Mouse (Mus musculus): ENCODE data around the gene Pisd. TPM values are rescaled to one million over a fixed set of nuclear protein-coding genes. Genes with fewer than 3 reads are reported as not detected.

The Pisd gene
- polyA plus RNA-seq, 1 experiment = 39.8 TPM

GRCm38 (mm10) chr5:32784726-32785125 is 720 bp downstream of the Pisd start:
- H3K4me1 ChIP-seq (replicated peaks; ENCODE audit: control insufficient read depth, insufficient read depth, low read length) = peaks cover 5% of the 10 kb centered on the region; the same call in 1 of the 2 replicates
- no peak for TF ChIP-seq POLR2A (IDR thresholded peaks at IDR 0.05; ENCODE audit: control insufficient read depth, extremely low read depth, insufficient read depth, low read length, poor library complexity)
- TF ChIP-seq CTCF (IDR thresholded peaks at IDR 0.05; ENCODE audit: borderline replicate concordance, control insufficient read depth, extremely low read depth, insufficient read depth, low read length, poor library complexity) = no peak
- no peaks in the 10 kb centered on the region for H3K27me3 ChIP-seq (ENCODE audit: control insufficient read depth, insufficient read depth, low read length)
- 17% methylated on average over 5 of the region's 5 CpGs for WGBS
- H3K27ac ChIP-seq (ENCODE audit: control insufficient read depth, insufficient read depth, low read length) = no peak overlapping the region
- H3K4me3 ChIP-seq (ENCODE audit: control insufficient read depth, insufficient read depth, low read length) = peak overlapping the region; percentile 91; the same call in 1 of the 2 replicates
- no peak for DNase-seq
- no peaks in the 10 kb centered on the region for H3K36me3 ChIP-seq (ENCODE audit: control insufficient read depth, insufficient read depth, low read length)

GRCm38 (mm10) chr5:32781596-32781995 is 3.9 kb downstream of the Pisd start:
- DNase-seq = no peak
- Histone ChIP-seq H3K4me3 (ENCODE audit: control insufficient read depth, insufficient read depth, low read length) (no peak overlapping the region), H3K27ac (ENCODE audit: control insufficient read depth, insufficient read depth, low read length) (no peak overlapping the region), H3K36me3 (ENCODE audit: control insufficient read depth, insufficient read depth, low read length) (no peaks in the 10 kb centered on the region), H3K4me1 (replicated peaks; ENCODE audit: control insufficient read depth, insufficient read depth, low read length) (peaks cover 5% of the 10 kb centered on the region; the same call in 1 of the 2 replicates), H3K27me3 (ENCODE audit: control insufficient read depth, insufficient read depth, low read length) (no peaks in the 10 kb centered on the region)
- 97% methylated on average over 5 of the region's 5 CpGs for WGBS
- no peak for TF ChIP-seq POLR2A (IDR thresholded peaks at IDR 0.05; ENCODE audit: control insufficient read depth, extremely low read depth, insufficient read depth, low read length, poor library complexity)
- TF ChIP-seq CTCF (IDR thresholded peaks at IDR 0.05; ENCODE audit: borderline replicate concordance, control insufficient read depth, extremely low read depth, insufficient read depth, low read length, poor library complexity) = no peak

DNA sequence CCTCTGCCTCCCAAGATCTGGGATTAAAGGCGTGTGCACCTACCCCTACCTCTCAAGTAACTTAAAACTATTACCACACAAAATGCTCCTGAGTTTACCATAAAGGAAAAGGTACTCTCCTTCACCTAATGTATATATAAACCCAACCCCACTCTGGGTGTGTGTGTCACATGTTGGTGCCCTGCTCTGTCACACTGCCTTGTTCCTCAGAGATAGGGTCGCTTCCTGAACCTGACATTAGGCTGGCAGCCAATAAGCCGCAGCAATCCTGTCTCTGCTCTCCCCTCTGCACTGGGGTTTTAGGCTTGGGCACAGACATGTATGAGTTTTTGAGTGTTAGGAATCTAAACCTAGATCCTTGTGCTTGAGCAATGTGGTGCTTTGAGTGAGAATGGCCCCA is 7.3 kb downstream of the Pisd start:
- DNase-seq = no peak
- Histone ChIP-seq H3K36me3 (ENCODE audit: control insufficient read depth, insufficient read depth, low read length) (no peaks in the 10 kb centered on the region), H3K27ac (ENCODE audit: control insufficient read depth, insufficient read depth, low read length) (no peak overlapping the region), H3K4me3 (ENCODE audit: control insufficient read depth, insufficient read depth, low read length) (no peak overlapping the region), H3K4me1 (replicated peaks; ENCODE audit: control insufficient read depth, insufficient read depth, low read length) (no peaks in the 10 kb centered on the region), H3K27me3 (ENCODE audit: control insufficient read depth, insufficient read depth, low read length) (no peaks in the 10 kb centered on the region)
- TF ChIP-seq CTCF (IDR thresholded peaks at IDR 0.05; ENCODE audit: borderline replicate concordance, control insufficient read depth, extremely low read depth, insufficient read depth, low read length, poor library complexity) (no peak), POLR2A (IDR thresholded peaks at IDR 0.05; ENCODE audit: control insufficient read depth, extremely low read depth, insufficient read depth, low read length, poor library complexity) (no peak)
- 92% methylated on average over 3 of the region's 3 CpGs for WGBS

GRCm38 (mm10) chr5:32772361-32772760 is 13.1 kb downstream of the Pisd start:
- DNase-seq = no peak
- no peak for TF ChIP-seq POLR2A (IDR thresholded peaks at IDR 0.05; ENCODE audit: control insufficient read depth, extremely low read depth, insufficient read depth, low read length, poor library complexity)
- no peak for TF ChIP-seq CTCF (IDR thresholded peaks at IDR 0.05; ENCODE audit: borderline replicate concordance, control insufficient read depth, extremely low read depth, insufficient read depth, low read length, poor library complexity)
- no peak overlapping the region for H3K4me3 ChIP-seq (ENCODE audit: control insufficient read depth, insufficient read depth, low read length)
- H3K27me3 ChIP-seq (ENCODE audit: control insufficient read depth, insufficient read depth, low read length) = no peaks in the 10 kb centered on the region
- no peaks in the 10 kb centered on the region for H3K36me3 ChIP-seq (ENCODE audit: control insufficient read depth, insufficient read depth, low read length)
- H3K27ac ChIP-seq (ENCODE audit: control insufficient read depth, insufficient read depth, low read length) = no peak overlapping the region
- WGBS = 95% methylated on average over 2 of the region's 2 CpGs
- 0 out of 2 replicates have a peak, but pooled peaks cover 2% of the 10 kb centered on the region for H3K4me1 ChIP-seq (replicated peaks; ENCODE audit: control insufficient read depth, insufficient read depth, low read length)

DNA sequence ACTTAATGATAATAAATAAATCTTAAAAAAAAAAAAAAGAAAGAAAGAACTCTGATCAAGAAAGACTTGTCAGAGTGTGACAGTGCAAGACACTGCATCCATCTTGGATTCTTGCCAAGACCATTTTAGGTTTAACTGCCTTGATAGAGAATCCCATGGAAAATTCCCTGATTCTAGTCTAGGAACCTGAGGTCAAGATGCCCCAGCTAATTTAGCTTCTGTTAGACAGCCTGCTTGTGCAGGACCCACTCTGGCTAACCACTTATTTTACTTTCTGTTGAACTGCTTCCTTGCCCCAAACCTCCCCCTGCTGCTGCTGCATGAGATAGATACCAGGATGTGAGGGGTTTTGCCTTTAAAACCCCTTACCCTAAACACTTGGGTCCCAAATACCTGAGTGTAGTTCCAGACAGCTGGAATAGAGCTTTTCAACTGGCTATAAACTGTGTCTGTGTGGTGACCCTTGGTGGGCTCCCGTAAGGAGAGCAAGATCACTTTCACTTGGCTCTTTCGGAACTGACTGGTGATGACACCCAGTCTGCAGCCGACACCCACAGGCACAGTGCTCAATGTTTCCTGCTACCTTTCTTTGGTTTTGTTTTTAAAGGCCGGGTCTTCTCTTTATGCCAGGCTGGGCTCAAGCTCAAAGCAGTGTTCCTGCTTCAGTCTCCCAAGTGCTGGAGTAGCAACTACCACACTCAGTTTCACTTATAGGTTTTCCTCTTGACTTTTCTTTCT is 17.6 kb downstream of the Pisd start:
- Histone ChIP-seq H3K36me3 (ENCODE audit: control insufficient read depth, insufficient read depth, low read length) (no peaks in the 10 kb centered on the region), H3K27ac (ENCODE audit: control insufficient read depth, insufficient read depth, low read length) (no peak overlapping the region), H3K4me1 (replicated peaks; ENCODE audit: control insufficient read depth, insufficient read depth, low read length) (0 out of 2 replicates have a peak, but pooled peaks cover 2% of the 10 kb centered on the region), H3K27me3 (ENCODE audit: control insufficient read depth, insufficient read depth, low read length) (no peaks in the 10 kb centered on the region), H3K4me3 (ENCODE audit: control insufficient read depth, insufficient read depth, low read length) (no peak overlapping the region)
- no peak for DNase-seq
- WGBS = 88% methylated on average over 4 of the region's 4 CpGs
- TF ChIP-seq CTCF (IDR thresholded peaks at IDR 0.05; ENCODE audit: borderline replicate concordance, control insufficient read depth, extremely low read depth, insufficient read depth, low read length, poor library complexity) (no peak), POLR2A (IDR thresholded peaks at IDR 0.05; ENCODE audit: control insufficient read depth, extremely low read depth, insufficient read depth, low read length, poor library complexity) (no peak)

GRCm38 (mm10) chr5:32767004-32767403 is 18.4 kb downstream of the Pisd start:
- no peaks in the 10 kb centered on the region for H3K36me3 ChIP-seq (ENCODE audit: control insufficient read depth, insufficient read depth, low read length)
- no peak for TF ChIP-seq CTCF (IDR thresholded peaks at IDR 0.05; ENCODE audit: borderline replicate concordance, control insufficient read depth, extremely low read depth, insufficient read depth, low read length, poor library complexity)
- no peak for TF ChIP-seq POLR2A (IDR thresholded peaks at IDR 0.05; ENCODE audit: control insufficient read depth, extremely low read depth, insufficient read depth, low read length, poor library complexity)
- WGBS = 88% methylated on average over 3 of the region's 3 CpGs
- no peak overlapping the region for H3K27ac ChIP-seq (ENCODE audit: control insufficient read depth, insufficient read depth, low read length)
- no peaks in the 10 kb centered on the region for H3K27me3 ChIP-seq (ENCODE audit: control insufficient read depth, insufficient read depth, low read length)
- H3K4me3 ChIP-seq (ENCODE audit: control insufficient read depth, insufficient read depth, low read length) = no peak overlapping the region
- H3K4me1 ChIP-seq (replicated peaks; ENCODE audit: control insufficient read depth, insufficient read depth, low read length) = 0 out of 2 replicates have a peak, but pooled peaks cover 2% of the 10 kb centered on the region
- no peak for DNase-seq
